Mouse (Mus musculus) brain, embryonic 14.5 days (tissue): ENCODE measurements around the gene Glis1. TPM values are rescaled to one million over a fixed set of nuclear protein-coding genes. Genes with fewer than 3 reads are reported as not detected.

Source experiments
- DNase-seq: peaks from one replicate; pipeline ENCODE4 v3.0.0-alpha.2; 2011; ENCODE audit warnings: low read depth
- CTCF ChIP-seq: fragments of 200-500 bp; IDR thresholded peaks from 2 replicates; pipeline ENCODE4 v1.5.1; 2012; ENCODE audit warnings: inconsistent platforms, mild to moderate bottlenecking, moderate library complexity, borderline replicate concordance; ENCODE audit not compliant: insufficient read depth, insufficient read length; ENCODE audit errors: extremely low read depth
- POLR2A ChIP-seq: fragments of 200-500 bp; IDR thresholded peaks from 2 replicates; pipeline ENCODE4 v1.6.1; 2012; ENCODE audit warnings: mild to moderate bottlenecking, inconsistent platforms, borderline replicate concordance; ENCODE audit not compliant: poor library complexity, insufficient read depth, insufficient read length, severe bottlenecking; ENCODE audit errors: extremely low read depth
- polyA plus RNA-seq: library from polyadenylated mRNA; depleted of rRNA; stranded (reverse); fragments of >200 nt; gene quantifications from 2 replicates; pipeline ENCODE4 v1.2.3, GENCODE M21; 2012

Glis1 gene
- polyA plus RNA-seq, 1 experiment = 1.4 TPM

DNA sequence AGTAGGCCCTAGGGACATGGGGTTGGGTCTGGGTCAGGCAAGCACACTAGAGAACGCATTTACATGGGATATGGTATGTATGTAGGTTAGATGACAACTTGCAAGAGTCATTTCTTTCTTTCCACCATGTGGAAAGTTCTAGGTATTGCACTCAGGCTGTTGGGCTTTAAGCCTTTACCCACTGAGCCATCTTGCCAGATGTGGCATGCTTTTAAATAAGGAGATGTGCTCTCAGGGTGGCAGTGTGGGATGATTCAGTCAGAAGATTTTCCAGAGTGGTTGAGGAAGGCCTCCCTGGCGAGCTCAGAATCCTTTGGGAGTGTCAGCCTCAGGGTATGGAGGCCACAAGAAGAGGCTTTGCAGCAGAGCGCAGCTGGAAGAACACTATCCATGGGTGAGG is 104.2 kb downstream of the Glis1 start:
- TF ChIP-seq CTCF (no peak), POLR2A (no peak)
- no peak for DNase-seq

DNA sequence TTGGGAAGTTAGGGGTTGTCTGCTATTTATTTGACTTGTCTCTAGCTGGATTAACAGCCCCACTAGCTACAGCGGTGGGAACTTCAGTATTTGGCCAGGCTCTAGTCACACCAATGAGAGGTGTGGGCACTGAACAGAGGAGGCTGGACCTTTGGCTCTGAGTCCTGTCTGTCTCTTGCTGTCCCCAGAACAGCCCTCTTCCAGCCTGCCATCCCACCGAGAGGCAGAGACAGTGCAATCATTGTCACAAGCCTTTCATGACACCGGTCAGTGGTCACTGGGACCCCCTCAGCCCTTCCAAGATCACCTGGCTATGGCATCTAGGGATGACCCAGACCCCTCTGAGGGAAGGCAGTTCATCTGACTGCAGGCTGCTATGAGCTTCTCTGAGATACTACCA is 104.6 kb downstream of the Glis1 start:
- no peak for DNase-seq
- TF ChIP-seq POLR2A = no peak
- TF ChIP-seq CTCF = no peak

DNA sequence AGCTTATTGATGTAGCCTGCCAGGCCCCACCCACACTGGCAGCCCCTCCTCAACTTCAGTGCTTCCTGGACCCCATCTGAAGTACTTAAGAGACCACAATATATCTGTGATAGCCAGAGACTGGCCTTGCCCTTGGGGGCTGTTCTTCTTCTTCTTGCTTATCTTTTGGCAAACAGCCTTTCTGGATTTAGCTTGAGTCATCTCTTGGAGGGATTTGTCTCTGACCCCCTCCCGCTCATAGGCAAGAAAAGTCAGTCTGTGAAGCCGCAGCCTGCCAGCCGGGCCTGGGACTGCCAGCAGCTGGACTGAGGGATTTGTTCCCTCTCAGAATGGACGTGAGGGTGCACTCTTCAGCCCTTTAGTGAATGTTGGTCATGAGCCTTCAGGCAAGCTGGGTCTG is 107.4 kb downstream of the Glis1 start:
- DNase-seq = no peak
- no peak for TF ChIP-seq CTCF
- no peak for TF ChIP-seq POLR2A

DNA sequence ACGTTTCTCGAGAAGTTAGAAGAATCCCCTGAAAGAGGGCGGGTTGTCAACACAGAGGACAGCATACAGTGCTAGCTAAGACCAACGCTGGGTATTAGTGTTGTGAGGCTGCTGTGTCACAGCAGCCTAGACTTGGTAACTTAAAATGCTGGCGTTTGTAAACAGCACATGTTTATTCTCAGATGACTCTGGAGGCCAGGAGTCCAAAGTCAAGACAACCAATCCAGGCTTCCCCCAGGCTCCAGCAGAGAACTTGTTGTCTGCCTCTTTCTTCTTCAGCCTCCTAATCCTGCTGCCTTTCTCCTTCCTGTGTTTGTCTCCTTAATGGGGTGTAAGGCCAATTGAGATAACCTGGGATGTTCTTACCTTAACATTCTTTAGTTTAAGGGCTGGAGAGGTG is 110.5 kb downstream of the Glis1 start:
- TF ChIP-seq POLR2A (no peak), CTCF (no peak)
- no peak for DNase-seq

GRCm38 (mm10) chr4:107545726-107546125 is 111.3 kb downstream of the Glis1 start:
- no peak for DNase-seq
- TF ChIP-seq POLR2A (no peak), CTCF (no peak)

GRCm38 (mm10) chr4:107546525-107546924 is 112.1 kb downstream of the Glis1 start:
- TF ChIP-seq POLR2A = no peak
- no peak for TF ChIP-seq CTCF
- peak; percentile 74 for DNase-seq

DNA sequence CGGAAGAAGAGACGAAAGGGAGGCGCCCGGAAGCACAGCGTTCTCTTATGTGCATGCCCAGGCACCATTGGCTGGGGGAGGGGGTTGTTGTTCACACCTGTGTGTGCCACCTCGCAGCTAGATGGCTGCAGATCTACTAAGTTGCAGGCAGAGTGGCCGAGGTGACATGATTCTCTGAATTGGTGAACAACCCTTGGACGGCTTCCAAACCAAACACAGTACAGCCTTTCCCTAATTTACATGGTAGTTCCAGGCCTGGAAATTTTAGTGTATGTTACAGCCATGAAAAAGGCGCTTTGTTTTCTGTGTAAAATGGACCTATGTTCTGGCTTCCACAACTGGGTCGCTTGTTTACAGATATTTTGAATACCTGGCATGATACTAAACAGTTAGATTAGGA is 115.7 kb downstream of the Glis1 start:
- DNase-seq = no peak
- TF ChIP-seq CTCF (no peak), POLR2A (no peak)

DNA sequence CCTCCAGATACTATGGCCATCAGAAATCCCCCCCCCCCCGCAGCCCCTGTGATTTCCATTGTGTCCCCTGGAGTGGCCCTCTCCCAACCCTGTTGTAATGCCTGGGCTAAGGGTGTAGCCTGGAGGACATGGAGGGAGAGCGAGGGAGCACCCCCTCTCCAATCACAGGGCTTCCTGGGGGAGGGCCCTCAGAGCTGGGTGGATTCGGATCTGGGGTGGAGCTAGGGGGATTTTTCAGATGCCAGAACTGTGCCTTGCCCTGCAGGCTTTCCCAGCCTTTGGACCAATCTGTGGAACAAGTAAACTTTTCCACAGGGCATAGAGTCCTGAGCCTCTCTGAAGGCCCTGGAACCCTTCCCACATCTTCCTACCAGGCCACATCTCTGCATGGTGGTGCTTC is 116.2 kb downstream of the Glis1 start:
- TF ChIP-seq CTCF = no peak
- TF ChIP-seq POLR2A = no peak
- DNase-seq = no peak

GRCm38 (mm10) chr4:107552696-107553095 is 118.3 kb downstream of the Glis1 start:
- no peak for TF ChIP-seq CTCF
- no peak for DNase-seq

- DNase-seq = no peak
- no peak for TF ChIP-seq CTCF
- no peak for TF ChIP-seq POLR2A
Observed at GRCm38 (mm10) chr4:107553774-107554173, 119.4 kb downstream of the Glis1 start.

- no peak for DNase-seq
- TF ChIP-seq CTCF = no peak
- no peak for TF ChIP-seq POLR2A
Observed at GRCm38 (mm10) chr4:107558801-107559200, 124.4 kb downstream of the Glis1 start.

GRCm38 (mm10) chr4:107561056-107561455 is 126.7 kb downstream of the Glis1 start:
- no peak for TF ChIP-seq CTCF
- TF ChIP-seq POLR2A = no peak
- DNase-seq = no peak

- TF ChIP-seq POLR2A = no peak
- TF ChIP-seq CTCF = peak; percentile 46
- DNase-seq = no peak
Observed at GRCm38 (mm10) chr4:107568159-107568558, 133.8 kb downstream of the Glis1 start.
